Mouse (Mus musculus) ES-Bruce4 (cell line): Measurements from ENCODE around the gene Frs2.

ENCODE experiments used
- CTCF ChIP-seq: IDR thresholded peaks from one replicate; pipeline ENCODE4 v1.8.1; 2011; ENCODE audit warnings: low read depth, low read length
- POLR2A ChIP-seq: IDR thresholded peaks from one replicate; pipeline ENCODE4 v1.8.1; 2011; ENCODE audit warnings: low read length; ENCODE audit not compliant: insufficient read depth

DNA sequence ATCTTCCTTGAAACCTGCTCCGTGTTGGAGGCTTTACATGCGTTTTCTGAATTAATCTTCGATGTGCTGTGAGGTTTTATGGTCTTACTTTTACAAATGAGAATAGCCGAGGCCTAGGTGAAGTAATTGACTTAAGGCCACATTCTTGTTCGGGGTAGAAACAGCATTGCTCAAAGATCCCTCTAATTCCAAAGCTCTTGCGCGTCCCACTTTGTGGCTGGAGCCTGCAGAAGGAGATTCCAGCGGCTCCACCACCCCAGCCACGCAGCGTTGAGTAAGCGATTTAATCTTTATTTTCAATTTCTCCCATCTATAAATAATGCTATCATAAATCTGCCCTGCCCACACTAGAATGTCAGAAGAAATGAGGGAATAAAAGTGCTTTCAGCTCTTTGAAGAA is 2.9 kb upstream of the Frs2 start:
- no peak for TF ChIP-seq CTCF
- TF ChIP-seq POLR2A = no peak
